Mouse (Mus musculus) ovary, adult 18-20 months (tissue): ENCODE results near the gene Gm20696.
A peak's percentile ranks its signal among the peaks of the same experiment; 100 is the strongest.

ENCODE experiments used
- DNase-seq: peaks from one replicate; pipeline ENCODE4 v3.0.0; 2022; ENCODE audit warnings: low spot score, mixed read lengths

Gene Gm20696

GRCm38 (mm10) chr6:99483556-99483955, 183.0 kb downstream of the Gm20696 start:
- DNase-seq = no peak

GRCm38 (mm10) chr6:99481568-99481967, 185.0 kb downstream of the Gm20696 start:
- no peak for DNase-seq

GRCm38 (mm10) chr6:99478873-99479650, 187.5 kb downstream of the Gm20696 start:
- DNase-seq = no peak

GRCm38 (mm10) chr6:99475040-99475439, 191.6 kb downstream of the Gm20696 start:
- DNase-seq = no peak

- no peak for DNase-seq
Observed at GRCm38 (mm10) chr6:99470906-99471305, 195.7 kb downstream of the Gm20696 start.

GRCm38 (mm10) chr6:99469134-99469834, 197.3 kb downstream of the Gm20696 start:
- no peak for DNase-seq

GRCm38 (mm10) chr6:99467831-99468230, 198.8 kb downstream of the Gm20696 start:
- no peak for DNase-seq

GRCm38 (mm10) chr6:99467109-99467508, 199.5 kb downstream of the Gm20696 start:
- no peak for DNase-seq

GRCm38 (mm10) chr6:99466354-99466753, 200.2 kb downstream of the Gm20696 start:
- DNase-seq = no peak

- no peak for DNase-seq
Observed at GRCm38 (mm10) chr6:99464449-99464848, 202.1 kb downstream of the Gm20696 start.

- no peak for DNase-seq
Observed at GRCm38 (mm10) chr6:99463906-99464305, 202.7 kb downstream of the Gm20696 start.

GRCm38 (mm10) chr6:99458775-99459174, 207.8 kb downstream of the Gm20696 start:
- DNase-seq = no peak

GRCm38 (mm10) chr6:99453763-99454520, 212.7 kb downstream of the Gm20696 start:
- no peak for DNase-seq

- no peak for DNase-seq
Observed at GRCm38 (mm10) chr6:99452638-99453185, 213.9 kb downstream of the Gm20696 start.

- DNase-seq = no peak
Observed at GRCm38 (mm10) chr6:99451479-99451878, 215.1 kb downstream of the Gm20696 start.

GRCm38 (mm10) chr6:99447447-99447846, 219.2 kb downstream of the Gm20696 start:
- DNase-seq = no peak

- DNase-seq = no peak
Observed at GRCm38 (mm10) chr6:99446801-99447415, 219.7 kb downstream of the Gm20696 start.

- no peak for DNase-seq
Observed at GRCm38 (mm10) chr6:99443460-99443859, 223.1 kb downstream of the Gm20696 start.

- no peak for DNase-seq
Observed at GRCm38 (mm10) chr6:99441100-99441499, 225.5 kb downstream of the Gm20696 start.

GRCm38 (mm10) chr6:99440606-99441005, 226.0 kb downstream of the Gm20696 start:
- DNase-seq = no peak

- DNase-seq = peak; percentile 61
Observed at GRCm38 (mm10) chr6:99439878-99440361, 226.7 kb downstream of the Gm20696 start.
